Mouse (Mus musculus) heart, adult 2 months (tissue): ENCODE data around the gene Ntmt1. TPM values are rescaled to one million over a fixed set of nuclear protein-coding genes. Genes with fewer than 3 reads are reported as not detected.

Experiments used
- DNase-seq, 2 experiments: peaks; one replicate each; pipeline ENCODE4 v3.0.0; 2021
- H3K27ac ChIP-seq: fragments of 200-600 bp; 2 replicates; pipeline ENCODE4 v1.8.1; 2022
- H3K27me3 ChIP-seq: fragments of 200-500 bp; 2 replicates; pipeline ENCODE4 v1.6.1; 2012; ENCODE audit warnings: mild to moderate bottlenecking, low read length, inconsistent platforms, mixed read lengths; ENCODE audit not compliant: control insufficient read depth, insufficient read depth
- H3K36me3 ChIP-seq: fragments of 200-500 bp; 2 replicates; pipeline ENCODE4 v1.6.1; 2012; ENCODE audit warnings: low read length, inconsistent platforms; ENCODE audit not compliant: control insufficient read depth, insufficient read depth
- H3K4me1 ChIP-seq: fragments of 200-500 bp; 2 replicates; pipeline ENCODE4 v1.6.1; 2011; ENCODE audit warnings: low read length; ENCODE audit not compliant: control insufficient read depth, insufficient read depth
- H3K4me3 ChIP-seq: fragments of 200-600 bp; 2 replicates; pipeline ENCODE4 v1.8.1; 2022
- H3K79me2 ChIP-seq: fragments of 200-500 bp; replicated peaks from 2 replicates; pipeline ENCODE4 v1.6.1; 2012; ENCODE audit warnings: mild to moderate bottlenecking, inconsistent platforms, low read length, moderate library complexity, mixed read lengths; ENCODE audit not compliant: control insufficient read depth, insufficient read depth
- H3K9ac ChIP-seq: fragments of 200-500 bp; 2 replicates; pipeline ENCODE4 v1.6.1; 2012; ENCODE audit warnings: low read depth, mild to moderate bottlenecking, control low read depth, inconsistent platforms, low read length, mixed read lengths
- CTCF ChIP-seq: fragments of 200-600 bp; IDR thresholded peaks from 2 replicates; pipeline ENCODE4 v1.8.1; 2022; ENCODE audit warnings: antibody characterized with exemption, mild to moderate bottlenecking, moderate library complexity
- EP300 ChIP-seq: fragments of 200-500 bp; IDR thresholded peaks from 2 replicates; pipeline ENCODE4 v1.6.1; 2011; ENCODE audit warnings: low read depth, low read length, control low read depth; ENCODE audit not compliant: insufficient read depth
- POLR2A ChIP-seq: fragments of 200-500 bp; IDR thresholded peaks from 2 replicates; pipeline ENCODE4 v1.6.1; 2011; ENCODE audit warnings: mild to moderate bottlenecking, low read depth, low read length, control low read depth; ENCODE audit not compliant: insufficient read depth
- WGBS: fragments of 180-500 bp; shearing (Covaris S2); methylation state at CpG from one replicate; pipeline ENCODE4 v1.1.7; 2018; 5-methylcytosine and 5-hydroxymethylcytosine counted together
- intact Hi-C: fragments of 180-260 bp; cut with DNase I; formaldehyde crosslinking; loops from one replicate; pipeline ENCODE4 v1.15.1; 2025
- polyA plus RNA-seq: library from polyadenylated mRNA; depleted of rRNA; stranded (reverse); fragments of >200 nt; gene quantifications from 2 replicates; pipeline ENCODE4 v1.2.3, GENCODE M21; 2012
- total RNA-seq, 2 experiments: library from RNA; stranded (reverse); gene quantifications; 2 replicates each; pipeline ENCODE4 v1.2.3; 2021

The Ntmt1 gene
- total and polyA plus RNA-seq, 3 experiments: 22.0 to 30.2 (median 27.3) TPM

DNA sequence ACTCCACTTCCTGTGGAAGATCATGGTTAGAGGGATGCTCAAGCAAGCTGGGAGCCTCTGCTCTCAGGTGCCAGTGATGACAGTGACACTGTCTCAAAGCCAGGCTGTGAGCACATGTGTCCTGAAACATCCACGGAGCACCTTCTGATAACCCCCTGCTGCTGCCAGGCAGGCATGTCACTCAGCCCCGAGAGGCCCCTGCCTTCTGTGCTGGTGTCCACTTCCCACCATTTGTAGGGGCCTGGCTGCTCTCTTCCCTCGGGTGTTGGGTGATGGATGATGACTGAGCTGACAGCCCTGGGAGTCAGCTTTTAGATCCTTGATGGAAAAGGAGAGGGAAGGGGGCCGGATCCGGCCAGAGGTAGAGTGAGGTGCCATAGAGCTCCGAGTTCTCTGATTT, 39.1 kb downstream of the Ntmt1 start:
- Histone ChIP-seq H3K9ac (no peak overlapping the region), H3K4me1 (peaks cover 1% of the 10 kb centered on the region; the same call in 1 of the 2 replicates), H3K27me3 (no peaks in the 10 kb centered on the region; the same call in 1 of the 2 replicates), H3K27ac (no peak overlapping the region), H3K36me3 (no peaks in the 10 kb centered on the region), H3K4me3 (no peak overlapping the region), H3K79me2 (no peaks in the 10 kb centered on the region)
- 47% methylated on average over 6 of the region's 6 CpGs for WGBS
- DNase-seq: no peak
- no peak for TF ChIP-seq POLR2A
- no peak for TF ChIP-seq EP300
- no peak for TF ChIP-seq CTCF
- intact Hi-C loops: no loop called here

DNA sequence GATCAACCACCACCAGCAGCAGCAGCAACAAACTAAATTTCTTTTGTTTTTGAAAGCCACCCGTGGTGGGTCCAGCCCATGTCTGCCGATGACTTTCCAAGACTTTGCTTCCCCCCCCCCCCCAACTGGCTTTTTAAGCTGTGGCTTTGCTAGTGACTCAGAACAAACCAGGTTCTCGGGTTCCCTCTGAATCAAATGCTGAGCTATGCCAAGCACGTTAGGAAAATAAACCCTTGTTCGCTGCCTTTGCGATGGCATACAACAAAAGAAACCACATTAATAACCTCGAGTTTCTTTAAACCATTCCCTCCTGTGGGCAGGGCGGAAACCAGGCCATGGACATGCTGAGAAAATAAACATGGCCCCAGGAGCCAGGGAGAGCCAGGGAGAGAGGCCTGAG, 40.6 kb downstream of the Ntmt1 start:
- no peak for DNase-seq
- Histone ChIP-seq H3K27me3 (no peaks in the 10 kb centered on the region; the same call in 1 of the 2 replicates), H3K4me3 (no peak overlapping the region), H3K27ac (no peak overlapping the region), H3K79me2 (no peaks in the 10 kb centered on the region), H3K4me1 (peaks cover 1% of the 10 kb centered on the region; the same call in 1 of the 2 replicates), H3K36me3 (no peaks in the 10 kb centered on the region), H3K9ac (no peak overlapping the region)
- no peak for TF ChIP-seq POLR2A
- no peak for TF ChIP-seq EP300
- no peak for TF ChIP-seq CTCF
- 75% methylated on average over 8 of the region's 8 CpGs for WGBS
- intact Hi-C loops: no loop called here

DNA sequence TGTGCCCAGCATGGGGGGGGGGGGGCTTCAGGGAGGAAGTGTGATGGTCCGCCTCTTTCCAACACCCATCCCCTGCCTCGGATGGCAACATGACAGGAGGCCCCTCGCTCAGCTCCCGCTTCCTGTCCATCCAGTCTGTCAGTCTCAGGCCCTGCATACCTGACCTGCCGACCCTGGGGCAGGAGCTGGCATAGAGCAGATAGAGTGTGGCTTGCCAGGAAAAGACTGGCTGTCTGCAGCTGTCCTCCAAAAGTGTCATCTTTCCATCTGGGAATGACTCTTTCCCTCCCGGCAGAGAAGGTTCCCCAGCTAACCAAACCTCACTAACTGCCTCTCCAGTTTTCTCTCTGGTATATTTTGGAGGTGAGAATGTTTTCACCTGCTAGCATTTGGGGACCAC, 43.0 kb downstream of the Ntmt1 start:
- H3K36me3 ChIP-seq: no peaks in the 10 kb centered on the region
- H3K27me3 ChIP-seq: no peaks in the 10 kb centered on the region
- no peak for TF ChIP-seq EP300
- TF ChIP-seq CTCF: no peak
- no peak for TF ChIP-seq POLR2A
- H3K4me1 ChIP-seq: peaks cover 1% of the 10 kb centered on the region; the same call in 1 of the 2 replicates
- H3K79me2 ChIP-seq: no peaks in the 10 kb centered on the region
- no peak for DNase-seq
- H3K27ac ChIP-seq: no peak overlapping the region
- H3K9ac ChIP-seq: no peak overlapping the region
- H3K4me3 ChIP-seq: no peak overlapping the region
- intact Hi-C loops: no loop called here
- WGBS: 40% methylated on average over 6 of the region's 6 CpGs

GRCm38 (mm10) chr2:30852771-30853313, 45.2 kb downstream of the Ntmt1 start:
- H3K36me3 ChIP-seq: no peaks in the 10 kb centered on the region
- TF ChIP-seq POLR2A (no peak), CTCF (no peak), EP300 (no peak)
- no peak for DNase-seq
- H3K79me2 ChIP-seq: no peaks in the 10 kb centered on the region
- 31% methylated on average over 20 of the region's 20 CpGs for WGBS
- H3K27ac ChIP-seq: no peak overlapping the region
- H3K4me3 ChIP-seq: no peak overlapping the region
- no peaks in the 10 kb centered on the region for H3K4me1 ChIP-seq
- intact Hi-C loops: no loop called here
- no peaks in the 10 kb centered on the region for H3K27me3 ChIP-seq
- H3K9ac ChIP-seq: no peak overlapping the region

DNA sequence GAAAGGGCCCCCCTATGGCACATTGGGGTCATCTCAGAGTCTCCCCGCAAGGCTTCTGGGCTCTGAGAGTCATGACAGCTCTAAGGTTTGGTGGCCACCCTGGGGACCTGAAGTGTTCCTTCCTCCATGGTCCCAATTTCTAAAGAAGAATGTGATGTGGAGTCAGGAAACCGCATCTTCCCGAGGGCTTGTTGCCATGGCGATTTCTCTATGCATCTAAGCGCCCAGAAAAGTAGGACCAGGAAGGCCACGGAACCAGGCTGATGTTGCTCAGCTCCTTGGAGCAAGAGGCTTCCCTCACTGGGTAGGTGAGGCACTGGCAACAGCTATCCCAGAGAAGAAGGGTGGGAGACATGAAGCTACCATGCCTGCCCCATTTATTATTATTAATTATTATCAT, 49.5 kb downstream of the Ntmt1 start:
- intact Hi-C loops: no loop called here
- no peak overlapping the region for H3K27ac ChIP-seq
- no peaks in the 10 kb centered on the region for H3K4me1 ChIP-seq
- DNase-seq: no peak
- H3K36me3 ChIP-seq: no peaks in the 10 kb centered on the region
- 75% methylated on average over 6 of the region's 6 CpGs for WGBS
- no peak overlapping the region for H3K9ac ChIP-seq
- no peaks in the 10 kb centered on the region for H3K27me3 ChIP-seq
- TF ChIP-seq EP300 (no peak), CTCF (no peak), POLR2A (no peak)
- H3K4me3 ChIP-seq: no peak overlapping the region
- H3K79me2 ChIP-seq: no peaks in the 10 kb centered on the region

GRCm38 (mm10) chr2:30859782-30860181, 52.2 kb downstream of the Ntmt1 start:
- H3K27me3 ChIP-seq: no peaks in the 10 kb centered on the region
- H3K4me3 ChIP-seq: no peak overlapping the region
- DNase-seq: no peak
- no peak overlapping the region for H3K27ac ChIP-seq
- TF ChIP-seq POLR2A (no peak), CTCF (no peak), EP300 (no peak)
- no peak overlapping the region for H3K9ac ChIP-seq
- no peaks in the 10 kb centered on the region for H3K79me2 ChIP-seq
- intact Hi-C loops: no loop called here
- 70% methylated on average over 5 of the region's 5 CpGs for WGBS
- H3K4me1 ChIP-seq: peaks cover 2% of the 10 kb centered on the region; the same call in 1 of the 2 replicates
- H3K36me3 ChIP-seq: no peaks in the 10 kb centered on the region
